Mouse (Mus musculus) neural tube, embryonic 14.5 days (tissue): ENCODE measurements around the gene Fry. TPM values are rescaled to one million over a fixed set of nuclear protein-coding genes. Genes with fewer than 3 reads are reported as not detected.

ENCODE experiments used
- ATAC-seq: fragments of 200-750 bp; cut with Nextera tagmentation; 2 replicates; pipeline ENCODE4 v1.8.0; 2017; ENCODE audit warnings: low read depth, mild to moderate bottlenecking, moderate TSS enrichment, moderate library complexity
- H3K27ac ChIP-seq: fragments of 300-500 bp; sonication (generic); 2 replicates; pipeline ENCODE4 v1.5.1; 2014; ENCODE audit warnings: low read depth, mild to moderate bottlenecking, control low read depth, low read length, moderate library complexity, mixed read lengths
- H3K27me3 ChIP-seq: fragments of 300-500 bp; sonication (generic); 2 replicates; pipeline ENCODE4 v1.6.1; 2014; ENCODE audit warnings: low read length; ENCODE audit not compliant: control insufficient read depth, insufficient read depth
- H3K36me3 ChIP-seq: fragments of 300-500 bp; sonication (generic); 2 replicates; pipeline ENCODE4 v1.6.1; 2014; ENCODE audit warnings: low read length, mixed read lengths; ENCODE audit not compliant: control insufficient read depth, insufficient read depth
- H3K4me1 ChIP-seq: fragments of 300-500 bp; sonication (generic); 2 replicates; pipeline ENCODE4 v1.6.1; 2014; ENCODE audit warnings: low read length; ENCODE audit not compliant: control insufficient read depth, insufficient read depth
- H3K4me2 ChIP-seq: fragments of 300-500 bp; sonication (generic); 2 replicates; pipeline ENCODE4 v1.6.1; 2014; ENCODE audit warnings: mild to moderate bottlenecking, low read depth, low read length, control low read depth
- H3K4me3 ChIP-seq: fragments of 300-500 bp; sonication (generic); 2 replicates; pipeline ENCODE4 v1.5.1; 2014; ENCODE audit warnings: low read depth, low read length, control low read depth, mixed read lengths
- H3K9ac ChIP-seq: fragments of 300-500 bp; sonication (generic); replicated peaks from 2 replicates; pipeline ENCODE4 v1.6.1; 2014; ENCODE audit warnings: low read depth, mild to moderate bottlenecking, control low read depth, low read length, mixed read lengths
- H3K9me3 ChIP-seq: fragments of 300-500 bp; sonication (generic); 2 replicates; pipeline ENCODE4 v1.6.1; 2016; ENCODE audit warnings: low read length; ENCODE audit not compliant: control insufficient read depth
- WGBS: fragments of 180-500 bp; shearing (Covaris S2); extraction: QIAGEN DNeasy Blood & Tissue Kit; methylation state at CpG from one replicate; pipeline ENCODE4 v1.1.7; 2014; 5-methylcytosine and 5-hydroxymethylcytosine counted together
- polyA plus RNA-seq: library from polyadenylated mRNA; unstranded; fragments of >200 nt; fragmentation: Nextera tagmentation; extraction: Ambion mirVana; gene quantifications from 2 replicates; pipeline ENCODE4 v1.2.1, GENCODE M21; 2014

Fry gene
- polyA plus RNA-seq, 1 experiment from 2014 or later: 85.1 TPM

DNA sequence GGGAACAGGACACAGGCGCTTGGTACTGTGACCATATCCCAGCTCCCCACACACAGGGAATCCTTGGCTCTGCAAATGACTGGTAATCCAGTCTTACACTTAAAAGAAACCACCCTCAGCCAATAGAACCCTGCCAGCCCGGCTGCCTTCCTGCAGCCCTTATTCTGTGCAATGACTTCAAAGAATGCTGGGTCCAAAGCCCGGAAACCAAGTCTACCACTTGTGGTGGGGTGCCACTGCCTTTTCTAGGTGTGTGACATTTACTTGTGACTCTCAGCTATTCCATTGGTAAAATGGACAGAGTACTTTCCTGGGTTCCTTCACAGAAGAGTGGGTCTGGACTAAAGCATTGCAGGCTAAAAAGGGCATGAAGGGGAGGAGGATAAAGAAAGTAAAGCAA, 254.5 kb downstream of the Fry start:
- no peak overlapping the region for H3K27ac ChIP-seq
- no peaks in the 10 kb centered on the region for H3K27me3 ChIP-seq
- H3K9ac ChIP-seq: no peak overlapping the region
- peaks cover 20% of the 10 kb centered on the region for H3K36me3 ChIP-seq
- H3K9me3 ChIP-seq: no peaks in the 10 kb centered on the region
- no peak for ATAC-seq
- no peak overlapping the region for H3K4me2 ChIP-seq
- H3K4me3 ChIP-seq: no peak overlapping the region
- H3K4me1 ChIP-seq: no peaks in the 10 kb centered on the region
- WGBS: 74% methylated on average over 3 of the region's 3 CpGs

DNA sequence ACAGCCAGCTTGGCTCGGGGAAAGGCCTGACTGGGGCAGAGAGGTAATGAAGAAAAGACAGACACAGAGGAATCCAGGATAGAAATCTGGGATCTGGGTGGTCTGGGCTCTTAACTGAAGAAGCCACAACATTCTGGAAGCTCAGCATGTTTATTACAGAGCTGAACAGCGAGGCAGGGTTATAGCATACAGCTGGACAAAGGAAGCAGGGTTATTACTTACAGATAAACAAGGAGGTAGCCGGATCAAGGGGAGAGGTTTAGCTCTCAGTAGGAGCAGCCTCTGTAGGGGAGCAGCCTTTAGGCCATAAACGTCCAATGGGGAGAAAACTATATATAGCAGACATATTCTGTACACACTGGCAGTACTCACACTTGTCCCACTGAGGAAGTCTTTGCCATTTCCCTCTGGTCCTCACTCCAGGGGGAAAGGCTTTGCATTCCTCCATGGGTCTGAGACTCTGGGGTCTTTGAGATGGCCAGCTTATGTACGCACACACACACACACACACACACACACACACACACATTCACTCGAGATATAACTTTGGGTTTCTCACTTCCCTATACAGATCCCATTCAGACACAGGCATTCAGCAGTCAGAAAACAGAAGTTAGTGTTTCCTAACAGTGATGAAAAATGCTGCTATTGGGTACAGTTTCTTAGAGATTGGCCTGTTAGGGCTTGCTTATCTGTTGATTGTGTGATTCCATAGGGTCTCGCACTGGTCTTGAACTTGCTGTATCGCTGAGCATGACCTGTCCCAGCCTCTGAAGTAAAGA, 256.5 kb downstream of the Fry start:
- Histone ChIP-seq H3K4me1 (no peaks in the 10 kb centered on the region), H3K9ac (no peak overlapping the region), H3K36me3 (peaks cover 31% of the 10 kb centered on the region), H3K4me3 (no peak overlapping the region), H3K27ac (no peak overlapping the region; the same call in 1 of the 2 replicates), H3K9me3 (no peaks in the 10 kb centered on the region), H3K4me2 (no peak overlapping the region), H3K27me3 (no peaks in the 10 kb centered on the region)
- 60% methylated on average over 8 of the region's 8 CpGs for WGBS
- ATAC-seq: no peak

DNA sequence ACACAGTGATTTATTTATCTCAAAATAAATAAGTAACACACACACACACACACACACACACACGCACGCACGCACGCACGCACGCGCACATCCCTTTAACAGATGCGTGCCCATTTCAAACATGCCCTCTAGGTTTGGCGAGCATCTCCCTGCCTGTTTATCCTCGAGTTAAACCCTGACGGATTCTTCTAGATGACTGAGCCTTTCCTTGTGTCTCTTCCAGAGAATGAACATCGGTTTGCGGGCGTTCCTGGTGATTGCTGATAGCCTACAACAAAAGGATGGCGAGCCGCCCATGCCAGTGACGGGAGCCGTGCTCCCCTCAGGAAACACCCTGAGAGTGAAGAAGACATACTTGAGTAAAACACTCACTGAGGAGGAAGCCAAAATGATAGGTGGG, 260.1 kb downstream of the Fry start:
- 84% methylated on average over 18 of the region's 18 CpGs for WGBS
- Histone ChIP-seq H3K36me3 (peaks cover 31% of the 10 kb centered on the region), H3K4me3 (no peak overlapping the region), H3K9ac (no peak overlapping the region), H3K4me2 (no peak overlapping the region), H3K9me3 (no peaks in the 10 kb centered on the region), H3K27me3 (no peaks in the 10 kb centered on the region), H3K4me1 (no peaks in the 10 kb centered on the region), H3K27ac (no peak overlapping the region)
- ATAC-seq: no peak

DNA sequence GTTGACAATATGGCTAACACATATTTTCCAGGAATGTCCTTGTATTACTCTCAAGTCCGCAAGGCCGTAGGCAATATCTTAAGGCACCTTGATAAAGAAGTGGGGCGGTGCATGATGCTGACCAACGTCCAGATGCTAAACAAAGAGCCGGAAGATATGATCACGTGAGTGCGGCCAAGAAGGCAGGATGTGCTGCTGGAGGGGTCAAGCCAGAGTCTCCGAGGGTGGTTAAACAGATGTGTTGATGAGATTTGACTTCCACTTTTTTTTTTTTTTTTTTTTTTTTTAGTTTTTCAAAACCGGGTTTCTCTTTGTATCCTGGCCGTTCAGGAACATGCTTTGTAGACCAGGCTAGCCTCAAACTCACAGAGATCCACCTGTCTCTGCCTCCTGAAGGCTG, 262.3 kb downstream of the Fry start:
- Histone ChIP-seq H3K27me3 (no peaks in the 10 kb centered on the region), H3K27ac (no peak overlapping the region), H3K9ac (no peak overlapping the region), H3K4me2 (no peak overlapping the region), H3K4me1 (no peaks in the 10 kb centered on the region), H3K36me3 (peaks cover 30% of the 10 kb centered on the region), H3K9me3 (no peaks in the 10 kb centered on the region), H3K4me3 (no peak overlapping the region)
- ATAC-seq: no peak
- 93% methylated on average over 10 of the region's 10 CpGs for WGBS

DNA sequence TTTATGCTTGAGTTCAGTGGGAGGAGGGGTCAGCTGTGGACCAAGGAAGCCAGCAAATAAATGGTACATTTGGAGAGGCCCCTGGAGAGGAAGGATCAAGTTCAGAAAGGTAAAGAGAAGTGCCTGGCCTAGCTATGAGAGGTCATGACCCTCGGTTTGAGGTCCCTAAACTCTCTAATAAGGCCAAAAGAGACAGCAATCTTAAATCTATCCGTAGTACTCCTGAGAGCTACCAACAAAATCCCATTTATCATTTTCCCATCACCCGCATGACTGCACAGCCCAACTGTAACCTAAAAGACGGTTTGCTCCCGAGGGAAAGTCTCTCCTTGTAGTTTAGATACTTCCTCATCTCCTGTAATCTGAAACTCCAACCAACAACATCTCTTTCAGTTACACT, 264.0 kb downstream of the Fry start:
- Histone ChIP-seq H3K4me1 (no peaks in the 10 kb centered on the region), H3K27me3 (no peaks in the 10 kb centered on the region), H3K4me3 (no peak overlapping the region), H3K4me2 (no peak overlapping the region), H3K9ac (no peak overlapping the region), H3K27ac (no peak overlapping the region), H3K9me3 (no peaks in the 10 kb centered on the region), H3K36me3 (peaks cover 39% of the 10 kb centered on the region)
- 79% methylated on average over 5 of the region's 5 CpGs for WGBS
- ATAC-seq: no peak

DNA sequence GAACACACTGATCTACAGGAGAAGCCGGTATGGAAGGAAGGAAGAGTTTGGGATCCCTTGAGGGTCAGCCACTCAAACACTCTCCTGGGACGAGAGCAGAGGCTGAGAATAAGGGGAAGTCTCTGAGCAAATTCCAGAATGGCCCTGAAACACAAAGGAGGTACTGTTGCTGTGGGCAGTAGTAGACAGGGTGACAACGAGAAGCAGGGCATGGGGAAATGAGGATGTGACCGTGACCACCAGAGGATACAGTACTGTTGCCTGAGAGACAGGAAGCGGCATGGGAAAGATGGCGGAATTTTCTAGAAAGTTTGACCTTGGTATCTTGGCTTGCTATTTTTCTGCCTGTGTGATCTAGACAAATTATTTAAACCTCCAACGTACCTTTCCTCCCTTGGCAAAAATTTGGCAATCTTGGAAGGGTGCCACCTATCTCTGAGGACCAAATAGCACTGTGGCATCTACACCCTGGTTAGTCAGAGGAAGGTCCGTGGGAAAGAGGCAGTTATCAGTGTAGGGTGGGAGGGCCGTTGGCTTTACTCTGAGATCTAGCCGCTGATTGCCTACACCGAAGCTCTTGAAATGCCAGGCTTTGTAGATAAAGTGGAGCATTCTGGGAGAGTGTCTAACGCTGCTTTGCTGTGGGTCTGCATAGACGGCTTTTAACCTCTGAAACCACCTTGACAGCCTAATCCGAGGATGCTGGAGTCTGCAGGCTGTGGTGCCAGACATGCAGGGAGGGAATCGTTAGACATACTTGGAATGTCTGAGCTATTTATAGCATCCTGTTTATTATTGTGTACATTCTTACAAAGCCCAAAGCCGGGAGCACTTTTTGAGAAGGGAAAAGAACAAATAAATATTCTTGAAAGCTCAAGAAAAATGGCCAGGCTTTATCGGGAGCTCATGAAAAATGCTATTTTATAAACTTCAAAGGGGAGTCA, 266.1 kb downstream of the Fry start:
- Histone ChIP-seq H3K4me2 (no peak overlapping the region), H3K4me1 (no peaks in the 10 kb centered on the region), H3K36me3 (peaks cover 28% of the 10 kb centered on the region), H3K4me3 (no peak overlapping the region), H3K9me3 (no peaks in the 10 kb centered on the region), H3K9ac (no peak overlapping the region), H3K27me3 (no peaks in the 10 kb centered on the region), H3K27ac (no peak overlapping the region)
- whole genome bisulfite sequencing: 71% methylated on average over 17 of the region's 17 CpGs
- ATAC-seq: no peak

DNA sequence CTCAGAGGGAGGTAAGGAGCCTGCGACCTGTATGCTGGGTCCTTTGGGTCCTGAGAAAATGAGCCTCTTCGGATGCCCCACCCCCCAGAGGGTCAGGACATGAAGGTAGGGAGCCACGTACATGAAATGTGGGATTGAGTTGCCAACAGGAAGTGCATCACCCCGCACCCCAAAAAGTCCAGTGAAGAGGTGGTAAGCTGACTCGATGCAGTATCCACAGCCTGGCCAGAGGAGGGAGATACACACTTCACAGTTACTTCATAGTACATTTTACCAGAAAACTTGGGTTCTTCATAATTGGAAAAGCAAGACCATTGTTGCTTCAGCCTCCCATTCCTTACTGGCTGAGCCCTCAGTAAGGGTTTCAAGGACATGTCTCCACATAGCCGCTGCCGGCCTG, 266.8 kb downstream of the Fry start:
- no peak overlapping the region for H3K27ac ChIP-seq

DNA sequence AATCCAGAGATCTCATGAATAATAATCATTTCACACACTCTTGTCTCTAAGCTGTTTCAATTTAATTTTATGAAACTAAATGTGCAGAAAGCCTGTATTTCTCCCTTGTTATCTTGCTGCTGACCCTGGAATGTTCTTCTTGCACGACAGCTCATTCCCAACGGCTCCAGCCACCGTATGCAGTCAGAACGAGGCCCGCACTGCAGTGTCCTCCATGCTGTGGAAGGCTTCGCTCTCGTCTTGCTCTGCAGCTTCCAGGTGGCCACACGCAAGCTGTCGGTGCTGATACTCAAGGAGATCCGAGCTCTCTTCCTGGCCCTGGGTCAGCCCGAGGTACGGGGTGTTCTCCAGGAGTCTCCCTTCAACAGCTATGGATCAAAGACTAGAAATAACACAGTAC, 270.2 kb downstream of the Fry start:
- H3K36me3 ChIP-seq: peaks cover 33% of the 10 kb centered on the region; the same call in 1 of the 2 replicates
- no peaks in the 10 kb centered on the region for H3K27me3 ChIP-seq
- H3K27ac ChIP-seq: no peak overlapping the region
- H3K4me1 ChIP-seq: no peaks in the 10 kb centered on the region
- WGBS: 83% methylated on average over 12 of the region's 12 CpGs
- ATAC-seq: no peak
- H3K4me2 ChIP-seq: no peak overlapping the region
- no peaks in the 10 kb centered on the region for H3K9me3 ChIP-seq
- no peak overlapping the region for H3K4me3 ChIP-seq
- H3K9ac ChIP-seq: no peak overlapping the region

More for the DNA sequence above, 266.8 kb downstream of the Fry start:
- Histone ChIP-seq H3K36me3 (peaks cover 29% of the 10 kb centered on the region), H3K27me3 (no peaks in the 10 kb centered on the region), H3K4me1 (no peaks in the 10 kb centered on the region), H3K9me3 (no peaks in the 10 kb centered on the region), H3K9ac (no peak overlapping the region), H3K4me3 (no peak overlapping the region), H3K4me2 (no peak overlapping the region)
- 82% methylated on average over 7 of the region's 7 CpGs for WGBS
- no peak for ATAC-seq
